Mouse (Mus musculus) frontal cortex, postnatal 14 days (tissue): ENCODE results near the gene Rpl36.
"Not testable (repeated sequence)": the region's sequence is repeated elsewhere in the genome, so short reads cannot be mapped to it uniquely, and the experiment has no call there.

Experiments
- DNase-seq, 2 experiments: peaks; one replicate each; pipeline ENCODE4 v3.0.0; 2022; ENCODE audit warnings: low spot score in 2 of 2

The Rpl36 gene

GRCm38 (mm10) chr17:56608699-56609098 lies 4.5 kb upstream of the Rpl36 start:
- DNase-seq, result no peak

- peak; percentile 96 for DNase-seq
Observed at GRCm38 (mm10) chr17:56609452-56610171, 3.6 kb upstream of the Rpl36 start, which contains the start of gene 2410015M20Rik. 2410015M20Rik (minus strand) TSS chr17:56609771.

GRCm38 (mm10) chr17:56611323-56611722 lies 1.9 kb upstream of the Rpl36 start:
- DNase-seq, result no peak

- no peak for DNase-seq
Observed at GRCm38 (mm10) chr17:56611861-56612564, 1.2 kb upstream of the Rpl36 start.

GRCm38 (mm10) chr17:56612565-56612939 lies 664 bp upstream of the Rpl36 start:
- not testable (repeated sequence) for DNase-seq

GRCm38 (mm10) chr17:56613893-56614292 lies 677 bp downstream of the Rpl36 start:
- not testable (repeated sequence) for DNase-seq

GRCm38 (mm10) chr17:56614391-56615135 lies 1.3 kb downstream of the Rpl36 start:
- DNase-seq, result no peak

GRCm38 (mm10) chr17:56615136-56615784 lies 2.0 kb downstream of the Rpl36 start:
- no peak for DNase-seq

- DNase-seq, result no peak
Observed at GRCm38 (mm10) chr17:56615792-56616191, 2.6 kb downstream of the Rpl36 start.

GRCm38 (mm10) chr17:56616725-56617124 lies 3.5 kb downstream of the Rpl36 start:
- DNase-seq, result no peak

GRCm38 (mm10) chr17:56617628-56618027 lies 4.4 kb downstream of the Rpl36 start:
- no peak for DNase-seq

GRCm38 (mm10) chr17:56625495-56625894 lies 12.3 kb downstream of the Rpl36 start:
- DNase-seq, result no peak

- no peak for DNase-seq
Observed at GRCm38 (mm10) chr17:56626260-56626659, 13.0 kb downstream of the Rpl36 start.

GRCm38 (mm10) chr17:56626754-56627470 lies 13.7 kb downstream of the Rpl36 start, which contains the start of gene Lonp1:
Lonp1 (minus strand) TSS chr17:56626887.
- DNase-seq, result peak; percentile 92 to 95

GRCm38 (mm10) chr17:56627530-56628277 lies 14.5 kb downstream of the Rpl36 start, which contains the start of gene Catsperd:
Catsperd (plus strand) TSS chr17:56628143.
- peak in 1 of 2 experiments; percentile 7 for DNase-seq

- DNase-seq, result not testable (repeated sequence)
Observed at GRCm38 (mm10) chr17:56629800-56630781, 16.9 kb downstream of the Rpl36 start.

- DNase-seq, result no peak
Observed at GRCm38 (mm10) chr17:56631807-56632206, 18.6 kb downstream of the Rpl36 start.

GRCm38 (mm10) chr17:56634023-56634422 lies 20.8 kb downstream of the Rpl36 start:
- DNase-seq, result no peak

- no peak for DNase-seq
Observed at GRCm38 (mm10) chr17:56643237-56643636, 30.0 kb downstream of the Rpl36 start.
